Mouse (Mus musculus): Measurements from ENCODE around the gene Ccar1. TPM values are rescaled to one million over a fixed set of nuclear protein-coding genes. Genes with fewer than 3 reads are reported as not detected.
A peak's percentile ranks its signal among the peaks of the same experiment; 100 is the strongest.

Ccar1 gene
- polyA plus RNA-seq, 1 experiment from 2014 or later: 35.5 TPM

DNA sequence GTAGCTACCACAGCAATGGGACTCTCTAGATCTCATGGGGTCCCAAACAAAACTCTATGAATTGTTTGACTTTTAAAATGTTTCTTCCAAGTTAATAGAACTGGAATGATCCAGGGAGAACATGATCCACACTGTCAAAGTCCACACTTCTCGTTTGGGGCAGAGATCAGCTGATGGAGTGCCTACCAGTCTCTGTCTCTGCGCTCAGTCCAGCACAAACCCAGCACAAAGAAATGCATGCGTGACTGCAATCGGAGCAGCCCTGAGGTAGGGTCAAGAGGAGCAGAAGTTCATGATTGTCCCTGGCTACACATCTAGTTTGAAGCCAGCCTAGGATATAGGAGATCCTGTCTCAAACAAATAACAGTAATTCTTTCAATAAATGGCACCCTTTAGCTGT is 31.3 kb upstream of the Ccar1 start:
- TF ChIP-seq EP300 (IDR thresholded peaks at IDR 0.05; ENCODE audit: low read depth) (no peak), CTCF (IDR thresholded peaks at IDR 0.05; ENCODE audit: low read depth) (no peak)
- Histone ChIP-seq H3K9ac (replicated peaks) (no peak overlapping the region), H3K4me2 (ENCODE audit: low read depth, low read length) (no peak overlapping the region), H3K4me3 (ENCODE audit: low read depth, low read length) (no peak overlapping the region), H3K36me3 (replicated peaks; ENCODE audit: insufficient read depth, low read length) (no peaks in the 10 kb centered on the region; the same call in 1 of the 2 replicates), H3K27me3 (ENCODE audit: insufficient read depth, low read length) (no peaks in the 10 kb centered on the region), H3K9me3 (ENCODE audit: low read length) (no peaks in the 10 kb centered on the region), H3K4me1 (ENCODE audit: insufficient read depth) (no peaks in the 10 kb centered on the region), H3K27ac (ENCODE audit: low read depth) (no peak overlapping the region)
- DNase-seq (no peak), ATAC-seq (no peak)
- WGBS (ENCODE audit: insufficient replicate concordance): 72% methylated on average over 4 of the region's 4 CpGs

DNA sequence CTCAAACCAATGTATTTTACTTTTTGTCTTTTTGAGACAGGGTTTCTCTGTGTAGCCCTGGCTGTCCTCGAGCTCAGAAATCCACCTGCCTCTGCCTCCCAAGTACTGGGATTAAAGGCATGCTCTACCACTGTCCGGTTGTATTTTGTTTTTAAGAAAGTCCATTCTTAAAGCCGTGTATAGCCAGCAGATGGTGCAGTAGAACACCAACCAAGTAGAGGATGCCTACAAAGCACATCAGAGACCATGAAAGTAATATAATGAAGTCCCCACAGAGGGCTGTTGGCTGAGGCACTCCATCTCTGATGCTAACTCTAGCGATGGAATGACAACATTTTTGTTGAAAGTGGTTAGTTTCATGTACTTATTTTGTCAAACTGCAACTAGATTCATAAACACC is 17.9 kb upstream of the Ccar1 start:
- no peak for TF ChIP-seq EP300 (IDR thresholded peaks at IDR 0.05; ENCODE audit: low read depth)
- TF ChIP-seq CTCF (IDR thresholded peaks at IDR 0.05; ENCODE audit: low read depth): peak; percentile 38
- Histone ChIP-seq H3K4me1 (ENCODE audit: insufficient read depth) (no peaks in the 10 kb centered on the region), H3K4me2 (ENCODE audit: low read depth, low read length) (no peak overlapping the region), H3K27me3 (ENCODE audit: insufficient read depth, low read length) (no peaks in the 10 kb centered on the region), H3K9ac (replicated peaks) (no peak overlapping the region), H3K9me3 (ENCODE audit: low read length) (no peaks in the 10 kb centered on the region), H3K4me3 (ENCODE audit: low read depth, low read length) (no peak overlapping the region), H3K36me3 (replicated peaks; ENCODE audit: insufficient read depth, low read length) (0 out of 2 replicates have a peak, but pooled peaks cover 4% of the 10 kb centered on the region), H3K27ac (ENCODE audit: low read depth) (no peak overlapping the region)
- ATAC-seq (no peak), DNase-seq (no peak)
- 65% methylated on average over 4 of the region's 4 CpGs for WGBS (ENCODE audit: insufficient replicate concordance)

DNA sequence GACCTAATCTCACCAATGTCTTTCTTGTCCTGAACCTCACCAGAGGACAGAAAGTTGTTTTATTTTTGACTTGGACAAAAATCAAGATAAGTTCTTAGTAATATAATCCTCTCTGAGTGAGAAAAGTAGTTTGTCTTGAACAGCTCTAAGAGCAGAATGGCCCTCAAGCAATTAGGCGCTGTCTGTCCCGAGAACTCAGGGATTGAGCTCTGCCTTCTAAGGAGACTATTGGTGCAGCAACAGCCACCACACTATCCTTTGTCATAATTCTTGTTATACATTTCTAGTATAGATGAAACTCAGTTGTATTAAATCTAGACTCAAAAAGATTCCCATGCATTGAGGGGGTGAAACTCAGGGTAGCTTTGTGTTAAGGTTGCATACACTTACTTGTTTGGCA is 16.7 kb upstream of the Ccar1 start:
- Histone ChIP-seq H3K4me1 (ENCODE audit: insufficient read depth) (no peaks in the 10 kb centered on the region), H3K27me3 (ENCODE audit: insufficient read depth, low read length) (no peaks in the 10 kb centered on the region), H3K4me2 (ENCODE audit: low read depth, low read length) (no peak overlapping the region), H3K9ac (replicated peaks) (no peak overlapping the region), H3K9me3 (ENCODE audit: low read length) (no peaks in the 10 kb centered on the region), H3K27ac (ENCODE audit: low read depth) (no peak overlapping the region), H3K4me3 (ENCODE audit: low read depth, low read length) (no peak overlapping the region), H3K36me3 (replicated peaks; ENCODE audit: insufficient read depth, low read length) (0 out of 2 replicates have a peak, but pooled peaks cover 4% of the 10 kb centered on the region)
- 97% methylated on average over 2 of the region's 2 CpGs for WGBS (ENCODE audit: insufficient replicate concordance)
- TF ChIP-seq CTCF (IDR thresholded peaks at IDR 0.05; ENCODE audit: low read depth): no peak
- no peak for TF ChIP-seq EP300 (IDR thresholded peaks at IDR 0.05; ENCODE audit: low read depth)
- ATAC-seq: no peak
- no peak for DNase-seq

DNA sequence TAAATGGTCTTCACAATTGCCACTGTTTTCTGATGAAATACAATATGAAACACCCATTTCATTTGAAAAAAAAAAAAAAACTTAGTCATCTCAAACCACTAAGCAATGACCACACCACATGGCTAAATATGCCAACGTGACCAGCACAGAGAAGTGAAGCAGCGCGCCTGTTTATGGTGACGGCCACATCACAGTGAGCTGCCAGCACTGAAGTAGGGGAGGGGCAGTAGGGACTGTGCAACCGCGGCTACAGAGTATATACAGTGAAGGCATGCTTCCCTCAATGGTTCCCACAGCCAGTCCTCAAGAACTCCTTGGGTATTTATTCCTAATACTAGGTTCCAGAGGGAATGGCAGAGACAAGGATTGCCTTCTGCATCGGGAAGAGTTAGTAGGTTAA is 16.2 kb upstream of the Ccar1 start:
- Histone ChIP-seq H3K27ac (ENCODE audit: low read depth) (no peak overlapping the region), H3K9me3 (ENCODE audit: low read length) (no peaks in the 10 kb centered on the region), H3K36me3 (replicated peaks; ENCODE audit: insufficient read depth, low read length) (0 out of 2 replicates have a peak, but pooled peaks cover under 1% of the 10 kb centered on the region), H3K9ac (replicated peaks) (no peak overlapping the region), H3K4me2 (ENCODE audit: low read depth, low read length) (no peak overlapping the region), H3K4me3 (ENCODE audit: low read depth, low read length) (no peak overlapping the region), H3K27me3 (ENCODE audit: insufficient read depth, low read length) (no peaks in the 10 kb centered on the region), H3K4me1 (ENCODE audit: insufficient read depth) (no peaks in the 10 kb centered on the region)
- WGBS (ENCODE audit: insufficient replicate concordance): 86% methylated on average over 7 of the region's 7 CpGs
- no peak for TF ChIP-seq EP300 (IDR thresholded peaks at IDR 0.05; ENCODE audit: low read depth)
- no peak for TF ChIP-seq CTCF (IDR thresholded peaks at IDR 0.05; ENCODE audit: low read depth)
- DNase-seq (no peak), ATAC-seq (no peak)

DNA sequence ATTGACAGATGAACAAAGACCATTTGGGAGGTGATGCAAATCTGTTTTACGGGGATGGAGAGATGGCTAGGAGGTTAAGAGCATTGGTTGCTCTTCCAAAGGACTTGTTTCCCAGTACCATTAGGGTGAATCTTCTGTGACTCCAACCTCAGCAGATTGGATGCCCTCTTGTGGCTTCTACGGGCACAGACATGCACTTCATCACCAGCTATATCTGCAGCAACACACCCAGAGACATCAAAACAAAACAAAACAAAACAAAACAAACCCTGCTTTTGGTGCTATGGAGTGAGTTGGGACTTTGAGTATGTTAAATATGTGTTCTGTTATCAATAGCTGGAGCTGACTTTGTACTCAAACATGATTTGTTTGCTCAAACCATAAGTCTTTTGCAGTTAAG is 12.0 kb upstream of the Ccar1 start:
- Histone ChIP-seq H3K4me1 (ENCODE audit: insufficient read depth) (no peaks in the 10 kb centered on the region), H3K27me3 (ENCODE audit: insufficient read depth, low read length) (no peaks in the 10 kb centered on the region), H3K9ac (replicated peaks) (no peak overlapping the region), H3K27ac (ENCODE audit: low read depth) (no peak overlapping the region), H3K4me3 (ENCODE audit: low read depth, low read length) (no peak overlapping the region), H3K4me2 (ENCODE audit: low read depth, low read length) (no peak overlapping the region), H3K9me3 (ENCODE audit: low read length) (no peaks in the 10 kb centered on the region), H3K36me3 (replicated peaks; ENCODE audit: insufficient read depth, low read length) (no peaks in the 10 kb centered on the region)
- 67% methylated on average over 2 of the region's 2 CpGs for WGBS (ENCODE audit: insufficient replicate concordance)
- ATAC-seq (no peak), DNase-seq (no peak)
- peak; percentile 59 for TF ChIP-seq CTCF (IDR thresholded peaks at IDR 0.05; ENCODE audit: low read depth)
- TF ChIP-seq EP300 (IDR thresholded peaks at IDR 0.05; ENCODE audit: low read depth): no peak

DNA sequence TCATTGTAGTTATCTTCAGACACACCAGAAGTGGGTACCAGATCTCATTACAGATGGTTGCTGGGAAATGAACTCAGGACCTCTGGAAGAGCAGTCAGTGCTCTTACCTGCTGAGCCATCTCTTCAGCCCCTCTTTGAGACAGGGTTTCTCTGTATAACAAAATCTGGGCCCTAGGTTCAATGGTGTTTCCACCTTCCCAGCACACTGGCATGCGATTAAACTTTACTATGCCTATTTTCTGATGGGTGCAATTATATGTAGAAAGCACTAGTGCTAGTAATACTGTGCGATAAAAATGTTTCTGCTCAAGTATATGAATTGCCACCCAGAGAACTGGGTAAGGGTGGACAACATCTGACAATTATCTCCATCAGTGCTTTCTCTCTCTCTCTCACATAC is 11.2 kb upstream of the Ccar1 start:
- no peak for DNase-seq
- TF ChIP-seq EP300 (IDR thresholded peaks at IDR 0.05; ENCODE audit: low read depth) (no peak), CTCF (IDR thresholded peaks at IDR 0.05; ENCODE audit: low read depth) (no peak)

DNA sequence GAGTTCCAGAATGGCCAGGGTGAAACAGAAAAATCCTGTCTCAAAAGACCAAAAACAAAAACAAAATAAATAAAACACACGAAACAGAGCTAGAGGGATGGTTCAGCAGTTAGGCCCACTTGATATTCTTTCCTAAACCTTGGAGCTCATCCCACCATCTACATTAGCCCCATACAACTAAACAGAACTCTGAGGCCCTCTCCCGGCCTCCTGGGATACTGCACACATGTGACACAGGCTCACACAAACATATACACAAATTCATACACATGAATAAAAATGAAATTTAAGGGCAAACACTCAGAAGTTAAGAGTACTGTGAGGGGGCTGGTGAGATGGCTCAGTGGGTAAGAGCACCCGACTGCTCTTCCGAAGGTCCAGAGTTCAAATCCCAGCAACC is 2.1 kb upstream of the Ccar1 start:
- DNase-seq: no peak
- Histone ChIP-seq H3K4me3 (ENCODE audit: low read depth, low read length) (no peak overlapping the region), H3K4me1 (ENCODE audit: insufficient read depth) (peaks cover 15% of the 10 kb centered on the region), H3K9me3 (ENCODE audit: low read length) (no peaks in the 10 kb centered on the region), H3K4me2 (ENCODE audit: low read depth, low read length) (no peak overlapping the region), H3K36me3 (replicated peaks; ENCODE audit: insufficient read depth, low read length) (peaks cover 9% of the 10 kb centered on the region), H3K27ac (ENCODE audit: low read depth) (no peak overlapping the region), H3K9ac (replicated peaks) (no peak overlapping the region), H3K27me3 (ENCODE audit: insufficient read depth, low read length) (no peaks in the 10 kb centered on the region)
- TF ChIP-seq EP300 (IDR thresholded peaks at IDR 0.05; ENCODE audit: low read depth) (no peak), CTCF (IDR thresholded peaks at IDR 0.05; ENCODE audit: low read depth) (no peak)
- 94% methylated on average over 4 of the region's 4 CpGs for WGBS (ENCODE audit: insufficient replicate concordance)
- ATAC-seq: no peak

More for the DNA sequence above, 11.2 kb upstream of the Ccar1 start:
- H3K36me3 ChIP-seq (replicated peaks; ENCODE audit: insufficient read depth, low read length): no peaks in the 10 kb centered on the region
- no peak overlapping the region for H3K9ac ChIP-seq (replicated peaks)
- ATAC-seq: no peak
- no peak overlapping the region for H3K4me2 ChIP-seq (ENCODE audit: low read depth, low read length)
- no peak overlapping the region for H3K4me3 ChIP-seq (ENCODE audit: low read depth, low read length)
- H3K4me1 ChIP-seq (ENCODE audit: insufficient read depth): no peaks in the 10 kb centered on the region
- no peaks in the 10 kb centered on the region for H3K27me3 ChIP-seq (ENCODE audit: insufficient read depth, low read length)
- H3K9me3 ChIP-seq (ENCODE audit: low read length): no peaks in the 10 kb centered on the region
- H3K27ac ChIP-seq (ENCODE audit: low read depth): no peak overlapping the region
- WGBS (ENCODE audit: insufficient replicate concordance): 91% methylated on average over 2 of the region's 2 CpGs

Data from liver, postnatal 0 days (tissue).